Mouse (Mus musculus) lung, postnatal 4 days (tissue): ENCODE data around the gene Rictor.
"Not testable (repeated sequence)": the region's sequence is repeated elsewhere in the genome, so short reads cannot be mapped to it uniquely, and the experiment has no call there.

Experiments
- DNase-seq, 2 experiments: peaks; one replicate each; pipeline ENCODE4 v3.0.0; 2021

Rictor gene

DNA sequence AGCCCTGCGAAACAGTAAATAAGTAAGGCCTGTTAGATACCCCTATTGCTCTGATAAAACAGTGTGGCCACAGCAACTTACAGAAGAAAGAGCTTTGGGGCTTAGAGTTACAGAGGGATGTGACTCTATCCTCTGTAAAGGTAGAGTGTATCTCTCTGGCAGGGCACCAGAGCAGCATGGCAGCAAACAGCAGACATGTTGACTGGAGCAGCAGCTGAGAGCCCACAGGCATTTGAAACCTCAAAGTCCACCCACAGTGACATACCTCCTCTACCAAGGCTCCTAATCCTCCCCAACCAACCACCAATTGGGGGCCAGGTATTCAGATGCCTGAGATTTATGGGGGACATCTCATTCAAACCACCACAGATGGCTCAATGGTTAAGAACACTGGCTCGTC lies 31.0 kb downstream of the Rictor start:
- no peak for DNase-seq

GRCm38 (mm10) chr15:6742337-6743025 lies 34.3 kb downstream of the Rictor start:
- peak; percentile 17 to 33 for DNase-seq

DNA sequence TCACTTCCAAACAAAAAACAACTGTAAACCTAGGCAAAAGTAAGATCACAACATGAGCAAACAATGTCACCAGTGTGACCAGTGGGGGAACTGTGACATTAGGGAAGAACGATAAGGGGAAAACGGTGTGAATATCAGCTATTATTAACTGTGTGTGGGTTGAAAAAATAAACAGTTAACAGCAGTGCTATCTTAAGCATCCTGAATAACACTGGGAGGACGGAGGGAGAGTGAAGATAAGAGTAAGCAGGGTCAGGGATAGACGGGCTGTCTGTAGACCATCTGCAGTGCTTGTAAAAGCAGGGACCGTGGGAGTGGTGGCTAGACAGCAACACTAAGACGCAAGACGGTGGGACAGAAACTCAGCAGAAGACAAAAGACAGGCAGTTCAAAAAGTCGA lies 35.5 kb downstream of the Rictor start:
- no peak for DNase-seq

DNA sequence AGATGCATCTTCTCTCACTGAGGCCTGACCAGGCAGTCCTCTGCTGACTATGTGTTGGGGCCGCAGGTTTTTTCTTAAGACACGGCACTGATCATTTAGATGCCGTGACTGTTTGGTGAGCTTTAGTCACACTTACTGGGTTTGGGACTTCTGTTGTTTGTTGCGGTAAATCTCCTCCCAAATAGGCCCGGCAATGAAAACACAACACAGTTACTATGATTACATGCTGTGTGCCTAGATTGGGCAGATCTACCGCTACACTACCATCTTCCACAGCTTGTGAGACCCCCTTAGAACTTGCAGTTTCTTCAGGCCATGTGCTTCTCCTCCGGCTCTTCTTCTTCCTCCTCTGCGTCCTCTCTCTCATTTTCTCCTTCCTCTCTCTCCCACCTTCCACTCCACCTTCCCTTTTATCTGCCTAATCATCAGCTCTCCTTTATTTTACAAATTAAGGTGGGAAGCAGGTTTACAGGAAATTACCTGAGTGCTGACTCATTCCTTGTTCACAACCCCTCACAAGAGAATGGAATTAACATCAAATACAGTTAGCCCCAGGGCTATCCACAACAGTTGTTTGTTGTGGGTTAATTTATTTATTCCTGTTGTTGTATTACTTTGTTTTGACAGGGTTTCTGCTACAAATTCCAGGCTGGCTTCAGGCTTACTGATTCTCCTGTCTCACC lies 38.3 kb downstream of the Rictor start:
- not testable (repeated sequence) for DNase-seq

DNA sequence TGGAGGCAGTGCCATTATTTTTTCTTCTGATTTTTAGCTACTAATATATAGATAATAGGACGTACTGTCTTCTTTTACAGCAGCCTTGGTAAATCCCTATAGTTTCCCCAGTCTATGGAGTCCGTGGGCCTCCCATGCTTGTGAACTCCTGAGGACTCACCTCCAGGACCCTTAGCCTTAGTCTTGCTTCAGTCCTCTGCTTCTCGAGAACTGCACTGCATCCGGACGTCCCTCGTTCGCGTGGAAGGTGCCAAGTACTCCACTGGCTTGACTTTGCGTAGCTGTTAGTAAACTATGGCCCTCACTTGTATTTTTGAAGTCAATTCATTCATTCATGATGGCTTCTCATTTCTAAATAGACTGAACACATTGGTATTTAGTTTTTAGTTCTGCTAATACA lies 38.8 kb downstream of the Rictor start:
- DNase-seq = no peak

DNA sequence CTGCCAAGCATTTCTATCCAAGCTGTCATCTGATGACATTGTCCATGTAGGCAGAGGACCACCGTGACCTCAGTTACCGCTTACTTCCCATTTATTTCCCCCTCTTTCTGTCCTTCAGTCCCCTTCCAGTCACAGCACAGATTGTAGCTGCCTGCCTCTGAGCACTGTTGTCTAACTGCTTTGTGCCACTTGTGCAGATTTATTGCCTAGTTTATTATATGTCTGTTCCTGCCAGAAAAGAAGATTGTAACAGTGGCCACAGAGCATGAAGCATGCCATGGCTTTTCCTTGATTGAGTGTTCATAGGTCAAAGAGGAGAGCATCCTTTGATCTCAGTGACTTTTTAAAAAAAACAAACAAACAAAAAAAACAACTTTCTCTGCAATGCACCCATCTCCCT lies 46.2 kb downstream of the Rictor start:
- no peak for DNase-seq

DNA sequence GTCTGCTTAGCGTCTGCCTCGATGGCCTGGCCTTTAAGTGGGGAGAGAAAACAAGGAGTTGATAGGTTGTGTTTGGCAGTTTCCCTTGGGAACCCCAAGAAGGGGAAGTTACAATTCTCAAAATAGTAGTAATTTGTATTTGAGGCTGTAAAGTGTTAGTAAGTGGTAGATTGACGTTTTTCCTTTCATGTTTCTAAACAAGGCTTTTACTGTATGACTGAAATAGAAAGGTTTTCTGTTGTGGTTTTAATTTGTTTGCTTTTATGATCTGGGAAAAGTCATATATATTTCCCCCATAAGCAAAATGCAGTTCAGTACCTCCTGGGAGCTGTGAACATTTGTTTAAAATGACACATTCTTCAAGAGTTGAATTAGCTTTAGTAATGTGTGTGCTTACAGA lies 64.1 kb downstream of the Rictor start:
- no peak for DNase-seq

- no peak for DNase-seq
These were observed 78.0 kb downstream of the Rictor start for GRCm38 (mm10) chr15:6786212-6786611.

- DNase-seq = no peak
These were observed 79.1 kb downstream of the Rictor start for GRCm38 (mm10) chr15:6787236-6787635.

DNA sequence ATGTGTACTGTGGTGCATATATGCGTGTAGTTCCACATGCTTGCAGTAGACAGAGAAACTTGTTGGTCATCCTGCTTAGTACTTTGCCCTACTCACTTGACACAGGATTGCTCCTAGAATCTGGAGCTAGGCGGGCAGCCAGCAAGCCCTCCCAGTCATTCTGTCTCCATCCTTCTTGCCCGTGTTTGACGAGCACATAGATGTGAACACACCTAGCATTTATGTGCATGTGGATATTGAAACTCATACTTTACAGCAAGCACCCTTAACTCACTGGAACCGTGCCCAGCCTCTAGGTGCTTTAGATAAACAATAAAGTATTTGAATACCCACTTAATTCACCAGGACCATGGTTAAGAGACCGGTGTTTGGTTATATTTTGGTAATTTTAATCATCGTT lies 81.8 kb downstream of the Rictor start:
- peak; percentile 12 to 31 for DNase-seq

- DNase-seq = peak in 1 of 2 experiments; percentile 56
These were observed 83.5 kb downstream of the Rictor start for GRCm38 (mm10) chr15:6791648-6792047.

- DNase-seq = no peak
These were observed 84.7 kb downstream of the Rictor start for GRCm38 (mm10) chr15:6792846-6793245.

DNA sequence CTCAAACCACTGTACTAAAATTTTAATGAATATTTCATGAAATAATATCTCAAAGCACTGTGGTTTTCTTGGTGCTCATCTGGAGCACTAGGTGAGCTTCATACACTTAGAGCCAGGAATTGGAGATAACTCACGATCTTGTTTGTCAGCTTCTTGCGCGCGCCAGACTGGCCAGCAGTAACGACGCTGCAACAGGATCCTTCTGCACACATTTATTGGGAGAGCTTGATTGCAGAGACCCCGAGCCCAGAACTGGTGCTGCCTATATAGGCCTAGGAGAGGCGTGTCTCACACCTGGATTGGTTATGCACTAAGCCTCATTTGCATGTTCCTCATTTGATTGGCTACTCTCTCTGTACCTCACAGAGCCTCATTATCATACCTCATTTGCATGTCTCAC lies 93.0 kb downstream of the Rictor start:
- not testable (repeated sequence) for DNase-seq

- no peak for DNase-seq
These were observed 107.6 kb downstream of the Rictor start for GRCm38 (mm10) chr15:6815807-6816206.

DNA sequence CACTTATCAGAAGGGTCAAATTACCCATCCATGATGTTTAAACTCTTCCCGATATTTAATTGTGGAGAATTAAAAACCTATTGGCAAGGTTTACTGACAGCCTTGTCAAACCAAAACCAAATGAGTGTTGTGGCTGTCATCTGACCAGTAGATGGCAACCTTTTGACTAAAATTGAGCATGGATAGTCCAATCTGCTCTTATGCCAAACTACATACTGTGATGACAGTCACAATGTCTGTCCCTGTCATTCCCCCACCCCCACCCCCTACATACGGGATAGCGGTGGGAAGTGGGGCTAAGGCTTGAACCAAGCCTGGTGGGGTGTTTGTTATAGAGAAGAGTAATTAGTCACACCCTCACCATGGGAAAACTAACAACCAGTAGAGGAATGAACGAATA lies 132.0 kb downstream of the Rictor start:
- no peak for DNase-seq

GRCm38 (mm10) chr15:6849851-6850250 lies 141.7 kb downstream of the Rictor start:
- DNase-seq = no peak
